Mouse (Mus musculus): ENCODE data around the gene Carhsp1.

Carhsp1 gene

GRCm38 (mm10) chr16:8645546-8645945, 26.4 kb downstream of the Carhsp1 start:
- in situ Hi-C loops (cut with MboI; ENCODE audit: low sequenced_read_pairs) = no loop called here

- in situ Hi-C loops (cut with MboI; ENCODE audit: low sequenced_read_pairs) = no loop called here
Observed at GRCm38 (mm10) chr16:8643855-8644254, 28.1 kb downstream of the Carhsp1 start.

- in situ Hi-C loops (cut with MboI; ENCODE audit: low sequenced_read_pairs) = no loop called here
Observed at GRCm38 (mm10) chr16:8639466-8640191, 32.3 kb downstream of the Carhsp1 start.

- in situ Hi-C loops (cut with MboI; ENCODE audit: low sequenced_read_pairs) = no loop called here
Observed at GRCm38 (mm10) chr16:8638131-8638530, 33.8 kb downstream of the Carhsp1 start.

- in situ Hi-C loops (cut with MboI; ENCODE audit: low sequenced_read_pairs) = no loop called here
Observed at GRCm38 (mm10) chr16:8637217-8638051, 34.5 kb downstream of the Carhsp1 start, which contains the start of the genes Pmm2 and Tmem186. Gene Pmm2 (plus strand): TSS chr16:8637674. Gene Tmem186 (minus strand): TSS chr16:8637712.

GRCm38 (mm10) chr16:8636867-8637216, 35.1 kb downstream of the Carhsp1 start:
- in situ Hi-C loops (cut with MboI; ENCODE audit: low sequenced_read_pairs) = no loop called here

- in situ Hi-C loops (cut with MboI; ENCODE audit: low sequenced_read_pairs) = no loop called here
Observed at GRCm38 (mm10) chr16:8631428-8631827, 40.5 kb downstream of the Carhsp1 start.

GRCm38 (mm10) chr16:8630419-8630818, 41.5 kb downstream of the Carhsp1 start:
- in situ Hi-C loops (cut with MboI; ENCODE audit: low sequenced_read_pairs) = no loop called here

- in situ Hi-C loops (cut with MboI; ENCODE audit: low sequenced_read_pairs) = no loop called here
Observed at GRCm38 (mm10) chr16:8620315-8621115, 51.4 kb downstream of the Carhsp1 start.

GRCm38 (mm10) chr16:8619659-8620314, 52.2 kb downstream of the Carhsp1 start:
- in situ Hi-C loops (cut with MboI; ENCODE audit: low sequenced_read_pairs) = no loop called here

- in situ Hi-C loops (cut with MboI; ENCODE audit: low sequenced_read_pairs) = no loop called here
Observed at GRCm38 (mm10) chr16:8613447-8613846, 58.5 kb downstream of the Carhsp1 start.

GRCm38 (mm10) chr16:8613039-8613438, 58.9 kb downstream of the Carhsp1 start:
- in situ Hi-C loops (cut with MboI; ENCODE audit: low sequenced_read_pairs) = no loop called here

GRCm38 (mm10) chr16:8612214-8613005, 59.5 kb downstream of the Carhsp1 start:
- in situ Hi-C loops (cut with MboI; ENCODE audit: low sequenced_read_pairs) = no loop called here

- in situ Hi-C loops (cut with MboI; ENCODE audit: low sequenced_read_pairs) = no loop called here
Observed at GRCm38 (mm10) chr16:8610397-8610796, 61.6 kb downstream of the Carhsp1 start.
